Mouse (Mus musculus) lung, embryonic 14.5 days (tissue): ENCODE data around the gene Sh3bp2. TPM values are rescaled to one million over a fixed set of nuclear protein-coding genes. Genes with fewer than 3 reads are reported as not detected.
A peak's percentile ranks its signal among the peaks of the same experiment; 100 is the strongest.

Experiments used
- ATAC-seq: fragments of 200-750 bp; cut with Nextera tagmentation; 2 replicates; pipeline ENCODE4 v1.8.0; 2017; ENCODE audit warnings: mild to moderate bottlenecking, moderate TSS enrichment, moderate library complexity; ENCODE audit not compliant: insufficient read depth
- DNase-seq: peaks from one replicate; pipeline ENCODE4 v3.0.0-alpha.2; 2015
- H3K27ac ChIP-seq: fragments of 300-500 bp; sonication (generic); 2 replicates; pipeline ENCODE4 v1.5.1; 2014; ENCODE audit warnings: low read depth, mild to moderate bottlenecking, moderate library complexity
- H3K27me3 ChIP-seq: fragments of 300-500 bp; sonication (generic); 2 replicates; pipeline ENCODE4 v1.6.1; 2014; ENCODE audit warnings: low read length, control low read depth; ENCODE audit not compliant: insufficient read depth
- H3K36me3 ChIP-seq: fragments of 300-500 bp; sonication (generic); 2 replicates; pipeline ENCODE4 v1.6.1; 2014; ENCODE audit warnings: control low read depth; ENCODE audit not compliant: insufficient read depth
- H3K4me1 ChIP-seq: fragments of 300-500 bp; sonication (generic); 2 replicates; pipeline ENCODE4 v1.6.1; 2014; ENCODE audit warnings: antibody characterized with exemption, control low read depth; ENCODE audit not compliant: insufficient read depth
- H3K4me2 ChIP-seq: fragments of 300-500 bp; sonication (generic); 2 replicates; pipeline ENCODE4 v1.6.1; 2014; ENCODE audit warnings: mild to moderate bottlenecking
- H3K4me3 ChIP-seq: fragments of 300-500 bp; sonication (generic); 2 replicates; pipeline ENCODE4 v1.5.1; 2014; ENCODE audit warnings: low read depth, low read length
- H3K9ac ChIP-seq: fragments of 300-500 bp; sonication (generic); 2 replicates; pipeline ENCODE4 v1.6.1; 2014
- H3K9me3 ChIP-seq: fragments of 300-500 bp; sonication (generic); 2 replicates; pipeline ENCODE4 v1.6.1; 2016; ENCODE audit warnings: low read depth, low read length, control low read depth
- CTCF ChIP-seq: IDR thresholded peaks from 2 replicates; pipeline ENCODE4 v1.5.1; 2016; ENCODE audit warnings: antibody characterized with exemption, low read depth
- WGBS: fragments of 180-500 bp; shearing (Covaris S2); extraction: QIAGEN DNeasy Blood & Tissue Kit; methylation state at CpG from one replicate; pipeline ENCODE4 v1.1.7; 2014; 5-methylcytosine and 5-hydroxymethylcytosine counted together
- polyA plus RNA-seq: library from polyadenylated mRNA; unstranded; fragments of >200 nt; fragmentation: Nextera tagmentation; extraction: Ambion mirVana; gene quantifications from 2 replicates; pipeline ENCODE4 v1.2.1, GENCODE M21; 2014

Sh3bp2 gene
- polyA plus RNA-seq, 1 experiment from 2014 or later, result 15.0 TPM

- Histone ChIP-seq H3K27me3 (no peaks in the 10 kb centered on the region), H3K9ac (no peak overlapping the region), H3K4me3 (peak overlapping the region; percentile 74), H3K27ac (no peak overlapping the region), H3K9me3 (no peaks in the 10 kb centered on the region), H3K4me1 (no peaks in the 10 kb centered on the region), H3K4me2 (peak overlapping the region; percentile 97), H3K36me3 (no peaks in the 10 kb centered on the region)
- ATAC-seq (no peak), DNase-seq (no peak)
- TF ChIP-seq CTCF, result no peak
- 18% methylated on average over 7 of the region's 7 CpGs for WGBS
Measured at GRCm38 (mm10) chr5:34514218-34514566, 11.4 kb upstream of the Sh3bp2 start.

GRCm38 (mm10) chr5:34515096-34515495 is 10.5 kb upstream of the Sh3bp2 start:
- Histone ChIP-seq H3K4me3 (no peak overlapping the region), H3K4me1 (no peaks in the 10 kb centered on the region), H3K9me3 (no peaks in the 10 kb centered on the region), H3K4me2 (no peak overlapping the region), H3K27ac (no peak overlapping the region), H3K36me3 (no peaks in the 10 kb centered on the region), H3K27me3 (no peaks in the 10 kb centered on the region), H3K9ac (no peak overlapping the region)
- TF ChIP-seq CTCF, result no peak
- no peak for DNase-seq
- no peak for ATAC-seq

GRCm38 (mm10) chr5:34517913-34518312 is 7.7 kb upstream of the Sh3bp2 start:
- Histone ChIP-seq H3K9me3 (no peaks in the 10 kb centered on the region), H3K36me3 (no peaks in the 10 kb centered on the region), H3K9ac (no peak overlapping the region), H3K27me3 (no peaks in the 10 kb centered on the region), H3K27ac (no peak overlapping the region), H3K4me2 (no peak overlapping the region), H3K4me1 (no peaks in the 10 kb centered on the region), H3K4me3 (no peak overlapping the region)
- ATAC-seq (no peak), DNase-seq (peak; percentile 86)
- WGBS, result 22% methylated on average over 3 of the region's 3 CpGs
- TF ChIP-seq CTCF, result peak; percentile 88

- DNase-seq (no peak), ATAC-seq (no peak)
- H3K4me3 ChIP-seq, result no peak overlapping the region
- H3K27ac ChIP-seq, result no peak overlapping the region
- H3K4me2 ChIP-seq, result no peak overlapping the region
- no peaks in the 10 kb centered on the region for H3K9me3 ChIP-seq
- H3K9ac ChIP-seq, result no peak overlapping the region
- H3K27me3 ChIP-seq, result no peaks in the 10 kb centered on the region
- no peak for TF ChIP-seq CTCF
- H3K36me3 ChIP-seq, result no peaks in the 10 kb centered on the region
- WGBS, result 75% methylated on average over 9 of the region's 9 CpGs
- H3K4me1 ChIP-seq, result no peaks in the 10 kb centered on the region
Measured at GRCm38 (mm10) chr5:34519389-34519910, 6.2 kb upstream of the Sh3bp2 start.

- no peak overlapping the region for H3K9ac ChIP-seq
- no peaks in the 10 kb centered on the region for H3K36me3 ChIP-seq
- no peak overlapping the region for H3K4me2 ChIP-seq
- H3K4me3 ChIP-seq, result no peak overlapping the region
- TF ChIP-seq CTCF, result no peak
- WGBS, result 49% methylated on average over 11 of the region's 11 CpGs
- no peak overlapping the region for H3K27ac ChIP-seq
- H3K9me3 ChIP-seq, result no peaks in the 10 kb centered on the region
- no peak for ATAC-seq
- no peaks in the 10 kb centered on the region for H3K4me1 ChIP-seq
- DNase-seq, result peak; percentile 20
- H3K27me3 ChIP-seq, result no peaks in the 10 kb centered on the region
Measured at GRCm38 (mm10) chr5:34520458-34521209, 5.0 kb upstream of the Sh3bp2 start.

- Histone ChIP-seq H3K9me3 (no peaks in the 10 kb centered on the region), H3K9ac (no peak overlapping the region), H3K36me3 (no peaks in the 10 kb centered on the region), H3K4me3 (no peak overlapping the region), H3K4me2 (no peak overlapping the region), H3K27me3 (no peaks in the 10 kb centered on the region), H3K4me1 (no peaks in the 10 kb centered on the region), H3K27ac (no peak overlapping the region)
- TF ChIP-seq CTCF, result no peak
- DNase-seq (no peak), ATAC-seq (no peak)
- WGBS, result 74% methylated on average over 3 of the region's 3 CpGs
Measured at GRCm38 (mm10) chr5:34521337-34521736, 4.3 kb upstream of the Sh3bp2 start.

- H3K4me2 ChIP-seq, result no peak overlapping the region
- H3K27ac ChIP-seq, result no peak overlapping the region
- no peaks in the 10 kb centered on the region for H3K4me1 ChIP-seq
- TF ChIP-seq CTCF, result no peak
- no peak overlapping the region for H3K4me3 ChIP-seq
- no peaks in the 10 kb centered on the region for H3K36me3 ChIP-seq
- no peak overlapping the region for H3K9ac ChIP-seq
- no peak for ATAC-seq
- 54% methylated on average over 4 of the region's 4 CpGs for WGBS
- no peaks in the 10 kb centered on the region for H3K27me3 ChIP-seq
- H3K9me3 ChIP-seq, result no peaks in the 10 kb centered on the region
- no peak for DNase-seq
Measured at GRCm38 (mm10) chr5:34523958-34524485, 1.6 kb upstream of the Sh3bp2 start.
